Mouse (Mus musculus): ENCODE measurements around the gene Hdhd5. TPM values are rescaled to one million over a fixed set of nuclear protein-coding genes. Genes with fewer than 3 reads are reported as not detected.

Hdhd5 gene
- total RNA-seq, 4 experiments from 2014 or later: 21.1 to 23.2 (median 22.1) TPM

DNA sequence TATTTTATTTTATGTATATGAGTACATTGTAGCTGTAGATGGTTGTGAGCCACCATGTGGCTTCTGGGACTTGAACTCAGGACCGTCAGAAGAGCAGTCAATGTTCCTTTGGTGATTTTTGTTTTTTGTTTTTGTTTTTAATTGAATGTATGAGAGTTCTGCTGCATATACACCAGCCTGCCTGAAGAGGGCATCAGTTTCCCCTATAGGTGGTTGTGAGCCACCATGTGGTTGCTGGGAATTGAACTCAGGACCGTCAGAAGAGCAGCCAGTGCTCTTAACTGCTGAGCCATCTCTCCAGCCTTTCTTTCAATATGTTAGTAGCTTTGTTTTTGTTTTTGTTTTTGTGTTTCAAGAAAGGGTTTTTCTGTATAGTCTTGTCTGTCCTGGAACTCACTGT is 5.2 kb upstream of the Hdhd5 start:
- no peak for DNase-seq (ENCODE audit: low spot score in 2 of 2)

GRCm38 (mm10) chr6:120532594-120532993 is 1.5 kb upstream of the Hdhd5 start:
- no peak for DNase-seq (ENCODE audit: low spot score in 2 of 2)

DNA sequence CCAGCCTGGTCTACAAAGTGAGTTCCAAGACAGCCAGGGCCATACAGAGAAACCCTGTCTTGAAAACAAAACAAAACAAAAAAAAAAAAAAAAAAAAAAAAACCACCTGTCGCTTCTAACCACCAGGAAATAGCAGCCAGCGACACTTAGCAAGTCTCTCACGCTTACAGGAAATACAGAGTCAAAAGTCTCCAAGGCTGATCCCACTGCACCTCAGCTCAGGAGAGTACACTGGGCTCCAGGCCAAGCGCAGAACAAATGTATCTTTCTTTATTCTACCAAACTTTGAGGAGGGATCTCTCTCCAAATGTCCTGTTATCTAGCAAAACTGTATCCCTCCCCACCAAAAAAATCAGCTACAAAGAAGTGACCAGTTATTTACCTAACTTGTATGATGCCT is 2.0 kb downstream of the Hdhd5 start:
- DNase-seq (ENCODE audit: low spot score in 2 of 2): no peak

- DNase-seq (ENCODE audit: low spot score in 2 of 2): no peak
Measured at GRCm38 (mm10) chr6:120524796-120525195, 6.3 kb downstream of the Hdhd5 start.

DNA sequence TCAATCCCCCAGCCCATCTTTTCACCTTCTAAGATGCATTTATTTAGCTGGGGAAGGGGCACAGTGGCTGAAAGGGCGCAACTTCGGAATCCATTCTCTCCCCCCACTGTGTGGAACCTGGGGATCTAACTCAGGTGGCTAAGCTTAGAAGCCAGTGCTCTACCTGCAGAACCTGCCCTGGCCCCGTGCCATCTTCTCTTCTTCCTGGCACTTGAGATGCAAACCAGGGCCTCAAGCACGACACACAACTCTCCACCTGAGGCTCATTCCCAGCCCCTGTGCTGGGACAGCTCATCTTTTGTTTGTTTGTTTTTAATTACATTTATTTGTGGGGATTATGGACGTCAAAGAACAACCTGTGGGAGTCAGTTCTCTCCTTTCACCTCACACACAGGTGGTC is 11.5 kb downstream of the Hdhd5 start:
- DNase-seq (ENCODE audit: low spot score in 2 of 2): no peak

DNA sequence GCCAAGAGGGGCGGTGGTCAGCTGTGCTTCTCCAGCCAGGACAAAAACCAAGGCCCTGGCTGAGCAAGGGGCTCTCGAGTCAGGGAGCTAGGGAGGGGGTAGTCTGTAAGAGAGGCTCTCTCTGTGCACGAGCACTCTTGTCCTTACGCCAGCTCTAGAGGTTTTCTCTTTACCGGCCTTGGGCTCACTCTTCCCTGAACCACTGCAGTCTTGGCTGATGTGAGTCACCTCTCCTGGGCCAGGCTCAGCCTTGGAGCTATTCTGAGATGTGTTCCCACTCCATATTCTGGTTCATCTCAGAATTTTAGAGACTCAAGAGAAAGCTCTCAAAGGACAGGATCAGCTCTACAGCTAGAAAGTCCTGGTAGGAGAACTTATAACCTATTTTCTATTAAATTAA is 13.8 kb downstream of the Hdhd5 start:
- no peak for DNase-seq (ENCODE audit: low spot score in 2 of 2)

DNA sequence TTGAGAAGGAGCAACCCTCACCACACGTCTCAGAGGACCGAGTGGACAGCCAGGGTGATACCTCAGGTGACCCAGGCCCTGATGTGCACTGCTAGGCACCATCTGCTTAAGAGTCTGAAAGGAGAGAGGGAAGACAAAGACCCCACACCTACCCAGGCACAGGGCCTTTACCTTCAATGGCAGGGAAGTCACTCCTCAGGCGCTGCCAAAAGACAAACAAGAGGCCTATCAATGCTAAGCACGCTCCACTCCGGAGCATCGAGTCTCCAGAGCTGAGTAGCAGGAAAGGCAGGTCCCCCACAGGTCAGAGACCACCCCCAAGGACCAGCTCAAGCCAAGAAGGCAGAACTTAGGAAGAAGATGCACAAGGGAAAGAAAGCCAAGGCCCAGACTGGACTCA is 14.2 kb downstream of the Hdhd5 start:
- DNase-seq (ENCODE audit: low spot score in 2 of 2): no peak

- no peak for DNase-seq (ENCODE audit: low spot score in 2 of 2)
Measured at GRCm38 (mm10) chr6:120516422-120516821, 14.7 kb downstream of the Hdhd5 start.

DNA sequence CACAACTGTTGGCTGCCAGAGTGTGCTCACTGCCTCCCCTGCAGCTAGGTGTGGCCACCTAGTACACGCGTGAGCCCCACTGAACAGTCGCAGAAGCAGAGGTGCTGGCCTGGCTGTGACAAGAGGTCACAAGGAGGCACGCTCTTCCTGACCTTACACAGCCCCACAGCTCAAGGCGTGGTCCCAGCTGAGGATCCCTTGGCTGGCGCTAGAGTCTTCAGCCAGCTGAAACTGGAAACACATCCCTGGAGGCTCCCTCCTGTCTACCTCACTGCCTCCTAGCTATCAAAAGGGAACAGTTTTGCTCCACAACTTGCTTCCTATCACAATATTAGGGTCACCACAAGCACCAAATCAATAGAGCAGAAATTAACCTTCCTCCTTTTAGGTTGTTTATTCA is 19.9 kb downstream of the Hdhd5 start:
- DNase-seq (ENCODE audit: low spot score in 2 of 2): no peak

GRCm38 (mm10) chr6:120510425-120510824 is 20.7 kb downstream of the Hdhd5 start:
- no peak for DNase-seq (ENCODE audit: low spot score in 2 of 2)

DNA sequence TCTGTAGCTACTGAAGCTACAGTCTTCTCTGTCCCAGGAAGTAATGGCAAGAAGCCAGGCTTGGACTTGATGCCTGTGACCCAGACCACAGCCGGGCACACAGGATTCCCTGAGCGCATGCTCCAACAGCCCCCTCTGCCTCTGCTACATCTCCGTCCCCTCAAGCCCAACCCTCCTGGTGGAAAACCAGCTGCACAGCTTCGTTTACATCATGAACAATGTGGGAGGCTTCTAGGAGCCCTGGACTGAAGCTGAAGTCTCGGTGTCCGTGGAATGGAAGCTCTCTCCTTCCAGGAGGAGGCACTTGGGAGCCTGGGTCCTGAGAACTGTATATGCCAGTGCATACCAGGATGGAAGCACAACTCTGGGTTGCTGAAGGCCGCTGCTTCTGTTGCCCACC is 21.1 kb downstream of the Hdhd5 start:
- no peak for DNase-seq (ENCODE audit: low spot score in 2 of 2)

DNA sequence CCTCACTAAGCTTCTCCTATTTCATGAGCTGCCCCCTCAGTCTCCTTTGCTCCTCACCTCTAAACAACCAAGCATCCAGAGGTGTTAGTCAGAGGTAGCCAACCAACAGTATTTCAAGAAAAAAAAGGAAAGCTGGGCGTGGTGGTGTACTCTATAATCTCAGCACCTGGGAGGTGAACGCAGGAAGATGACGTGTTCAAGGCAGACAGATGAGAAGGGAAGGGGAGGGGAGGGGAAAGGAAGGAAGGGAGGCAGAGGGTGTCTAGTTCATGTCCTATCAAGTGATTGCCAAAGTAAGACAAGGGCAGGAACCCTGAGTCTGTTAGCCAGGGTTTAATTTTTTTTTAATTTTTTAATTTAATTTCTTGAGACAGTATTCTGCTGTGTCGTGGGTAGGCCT is 22.5 kb downstream of the Hdhd5 start:
- no peak for DNase-seq (ENCODE audit: low spot score in 2 of 2)

GRCm38 (mm10) chr6:120505531-120505930 is 25.6 kb downstream of the Hdhd5 start:
- DNase-seq (ENCODE audit: low spot score in 2 of 2): no peak

- DNase-seq (ENCODE audit: low spot score in 2 of 2): no peak
Measured at GRCm38 (mm10) chr6:120504051-120504450, 27.1 kb downstream of the Hdhd5 start.

- no peak for DNase-seq (ENCODE audit: low spot score in 2 of 2)
Measured at GRCm38 (mm10) chr6:120496544-120496943, 34.6 kb downstream of the Hdhd5 start.

GRCm38 (mm10) chr6:120493374-120494181 is 37.5 kb downstream of the Hdhd5 start, which contains the start of gene Tmem121b:
Gene Tmem121b (minus strand): TSS chr6:120493807.
- DNase-seq (ENCODE audit: low spot score in 2 of 2): no peak

- no peak for DNase-seq (ENCODE audit: low spot score in 2 of 2)
Measured at GRCm38 (mm10) chr6:120492499-120493373, 38.4 kb downstream of the Hdhd5 start.

- no peak for DNase-seq (ENCODE audit: low spot score in 2 of 2)
Measured at GRCm38 (mm10) chr6:120491862-120492498, 39.1 kb downstream of the Hdhd5 start.

DNA sequence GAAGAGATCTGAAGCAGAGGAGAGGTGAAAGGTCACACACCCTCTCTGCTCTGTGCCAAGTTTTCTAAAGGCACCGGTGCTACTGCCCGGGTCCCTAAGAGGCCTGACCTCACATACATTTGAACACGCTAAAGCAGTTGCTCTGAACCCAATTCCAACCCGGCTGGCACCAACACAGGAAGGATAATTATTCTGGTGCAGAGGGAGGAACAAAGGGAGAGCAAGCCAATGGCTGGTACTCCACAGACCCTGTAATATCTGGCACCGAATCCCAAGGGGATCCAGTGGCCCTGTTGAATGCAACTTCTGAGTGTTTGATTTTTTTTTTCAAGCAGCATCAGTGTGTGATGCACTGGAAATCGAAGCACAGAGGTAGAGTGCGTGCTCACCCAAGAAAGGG is 40.1 kb downstream of the Hdhd5 start:
- no peak for DNase-seq (ENCODE audit: low spot score in 2 of 2)

DNA sequence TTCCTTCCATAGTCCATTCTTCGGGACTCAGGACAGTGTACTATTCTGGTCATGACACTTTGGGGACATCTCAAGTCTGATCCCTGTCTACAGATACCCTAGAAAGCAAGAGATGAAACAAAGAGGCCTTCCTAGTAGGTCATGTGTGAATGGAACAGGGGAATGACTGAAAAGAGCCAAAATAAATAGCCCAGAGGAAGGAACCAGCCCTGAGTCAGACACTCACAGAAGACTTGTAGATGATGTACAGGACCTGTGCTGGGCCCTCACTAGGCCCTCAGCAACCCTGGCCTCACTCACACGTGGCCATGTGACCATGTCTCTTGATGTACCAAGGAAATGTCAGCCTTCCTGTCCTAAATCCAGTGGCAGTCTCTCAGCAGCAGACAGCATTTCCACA is 41.7 kb downstream of the Hdhd5 start:
- DNase-seq (ENCODE audit: low spot score in 2 of 2): no peak

DNA sequence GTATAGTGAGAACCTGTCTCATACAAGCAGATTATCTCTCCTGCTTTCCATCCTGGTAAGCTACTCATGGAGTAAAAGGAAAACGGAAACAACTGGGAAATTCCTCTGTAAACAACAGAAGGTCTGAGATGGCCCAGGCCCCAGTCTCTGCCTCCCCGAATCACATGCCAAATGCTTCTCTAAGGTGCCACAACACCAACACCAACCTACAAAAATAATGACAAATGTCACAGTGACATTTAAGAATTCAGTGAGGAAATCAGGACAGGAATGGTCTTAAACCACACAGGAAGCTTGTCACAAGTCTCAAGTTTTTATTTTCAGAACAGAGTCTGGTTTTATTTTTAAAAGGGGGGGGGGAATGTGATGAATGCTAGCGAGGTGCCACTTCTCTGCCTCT is 42.5 kb downstream of the Hdhd5 start:
- DNase-seq (ENCODE audit: low spot score in 2 of 2): no peak

- DNase-seq (ENCODE audit: low spot score in 2 of 2): no peak
Measured at GRCm38 (mm10) chr6:120486051-120486510, 45.0 kb downstream of the Hdhd5 start.

Measured in gastrocnemius, adult 8-10 months (tissue).